Mouse (Mus musculus) kidney, adult 2 months (tissue): Measurements from ENCODE around the gene Plcb3.

ENCODE experiments used
- CTCF ChIP-seq: fragments of 200-500 bp; conservative IDR thresholded peaks from 2 replicates; pipeline ENCODE4 v1.5.1; 2011; ENCODE audit warnings: low read depth, mild to moderate bottlenecking, control low read depth, low read length, moderate library complexity, mixed read lengths; ENCODE audit not compliant: insufficient read depth, insufficient read length
- POLR2A ChIP-seq: fragments of 200-500 bp; IDR thresholded peaks from one replicate; pipeline ENCODE4 v1.6.1; 2011; ENCODE audit warnings: low read depth, low read length, control low read depth

- TF ChIP-seq CTCF, result no peak
- TF ChIP-seq POLR2A, result no peak
Measured at GRCm38 (mm10) chr19:6903031-6903430, 73.2 kb downstream of the Plcb3 start.
